In genomic region chr9:44486741-44487421, GRCm38 (mm10) we compare ENCODE assay signal across 8 mouse cellular contexts. TPM values are rescaled to one million over a fixed set of nuclear protein-coding genes. Genes with fewer than 3 reads are reported as not detected.
DNase-seq lines count a peak whose midpoint lies in the region; ATAC-seq lines count a peak whose summit lies in the region.

No protein-coding gene starts in this region.

- peak overlapping the region; percentile 85 for H3K4me2 ChIP-seq in heart, embryonic 15.5 days

- H3K36me3 ChIP-seq in embryonic facial prominence, embryonic 10.5 days (replicated peaks): peaks cover 15% of the 10 kb centered on the region
- H3K36me3 ChIP-seq in heart, embryonic 15.5 days: 0 out of 2 replicates have a peak, but pooled peaks cover 4% of the 10 kb centered on the region

- peak overlapping the region; percentile 96 for H3K27ac ChIP-seq in embryonic facial prominence, embryonic 10.5 days (replicated peaks)
- H3K27ac ChIP-seq in heart, embryonic 15.5 days: peak overlapping the region; percentile 93

- H3K4me1 ChIP-seq in embryonic facial prominence, embryonic 10.5 days: peaks cover 93% of the 10 kb centered on the region
- peaks cover 83% of the 10 kb centered on the region for H3K4me1 ChIP-seq in heart, embryonic 15.5 days (replicated peaks)

- peak; percentile 84 to 92 for DNase-seq in lung, adult 18-20 months
- DNase-seq in lung, postnatal 25 days (ENCODE audit: low spot score): no peak
- DNase-seq in embryonic facial prominence, embryonic 10.5 days (ENCODE audit: low spot score): no peak
- DNase-seq in kidney, postnatal 14 days: peak; percentile 82
- DNase-seq in lung, postnatal 4 days: peak; percentile 77 to 86
- no peak for DNase-seq in thymus, postnatal 4 days
- DNase-seq in frontal cortex, postnatal 25 days (ENCODE audit: low spot score in 2 of 2): no peak

- no peaks in the 10 kb centered on the region for H3K27me3 ChIP-seq in embryonic facial prominence, embryonic 10.5 days (replicated peaks; ENCODE audit: low read depth, poor library complexity, severe bottlenecking)
- no peaks in the 10 kb centered on the region for H3K27me3 ChIP-seq in heart, embryonic 15.5 days

- no peaks in the 10 kb centered on the region for H3K9me3 ChIP-seq in embryonic facial prominence, embryonic 10.5 days
- no peaks in the 10 kb centered on the region for H3K9me3 ChIP-seq in heart, embryonic 15.5 days (replicated peaks)

- ATAC-seq in heart, embryonic 15.5 days (replicated peaks; ENCODE audit: insufficient number of reproducible peaks, insufficient read depth, low FRiP score, low read depth): no peak

- 19% methylated on average over 15 of the region's 15 CpGs for WGBS in embryonic facial prominence, embryonic 10.5 days
- WGBS in heart, embryonic 15.5 days: 17% methylated on average over 15 of the region's 15 CpGs

- H3K4me3 ChIP-seq in embryonic facial prominence, embryonic 10.5 days: peak overlapping the region; percentile 93
- H3K4me3 ChIP-seq in heart, embryonic 15.5 days: peak overlapping the region; percentile 87

- peak overlapping the region; percentile 97 for H3K9ac ChIP-seq in heart, embryonic 15.5 days

RNA-seq across cellular contexts. Expression of gene Bcl9l, which starts 4.3 kb away (rescaled TPM):
- 7.4 and 7.7 TPM in 2 replicates for polyA plus RNA-seq in embryonic facial prominence, embryonic 10.5 days (2016; fragmentation: Nextera tagmentation; extraction: Ambion mirVana)
- polyA plus RNA-seq in heart, embryonic 15.5 days (2015; fragmentation: Nextera tagmentation; extraction: Ambion mirVana): 9.1 and 12.6 TPM in 2 replicates

RNA-seq across cellular contexts. Expression of gene Upk2, which starts 32.1 kb away (rescaled TPM):
- polyA plus RNA-seq in embryonic facial prominence, embryonic 10.5 days (2016; fragmentation: Nextera tagmentation; extraction: Ambion mirVana): 0.41 and 0.59 TPM in 2 replicates
- polyA plus RNA-seq in heart, embryonic 15.5 days (2015; fragmentation: Nextera tagmentation; extraction: Ambion mirVana): 0.63 TPM in 1 of 2 replicates, not detected in the other

RNA-seq across cellular contexts. Expression of gene Foxr1, which starts 45.9 kb away (rescaled TPM):
- not detected in 2 replicates for polyA plus RNA-seq in embryonic facial prominence, embryonic 10.5 days (2016; fragmentation: Nextera tagmentation; extraction: Ambion mirVana)
- not detected in 2 replicates for polyA plus RNA-seq in heart, embryonic 15.5 days (2015; fragmentation: Nextera tagmentation; extraction: Ambion mirVana)

Comparison
In these comparisons a context has a peak if more than half of its experiments do, and no peak if none do; other contexts are left out.
1. DNase-seq: peak in lung, adult 18-20 months (2 of 2), kidney, postnatal 14 days (single experiment) and lung, postnatal 4 days (2 of 2); none in lung, postnatal 25 days (single experiment), embryonic facial prominence, embryonic 10.5 days (single experiment), thymus, postnatal 4 days (single experiment) and frontal cortex, postnatal 25 days (0 of 2).